Mouse (Mus musculus) liver, adult 2 months (tissue): ENCODE measurements around the gene Frat1. TPM values are rescaled to one million over a fixed set of nuclear protein-coding genes. Genes with fewer than 3 reads are reported as not detected.

ENCODE experiments used
- DNase-seq: peaks from one replicate; pipeline ENCODE4 v3.0.0-alpha.2; 2011; ENCODE audit warnings: low read depth, low spot score; ENCODE audit errors: extremely low read depth
- H3K27ac ChIP-seq: fragments of 200-500 bp; replicated peaks from 2 replicates; pipeline ENCODE4 v1.5.1; 2012; ENCODE audit warnings: low read depth, mild to moderate bottlenecking, control low read depth, inconsistent platforms, low read length; ENCODE audit not compliant: insufficient read depth
- H3K27me3 ChIP-seq: fragments of 200-500 bp; 2 replicates; pipeline ENCODE4 v1.6.1; 2012; ENCODE audit warnings: mild to moderate bottlenecking, moderate library complexity, low read length, inconsistent platforms; ENCODE audit not compliant: control insufficient read depth, insufficient read depth
- H3K36me3 ChIP-seq: fragments of 200-500 bp; 2 replicates; pipeline ENCODE4 v1.6.1; 2012; ENCODE audit warnings: low read length, inconsistent platforms; ENCODE audit not compliant: control insufficient read depth, insufficient read depth
- H3K4me1 ChIP-seq: fragments of 200-500 bp; 2 replicates; pipeline ENCODE4 v1.6.1; 2011; ENCODE audit warnings: low read length; ENCODE audit not compliant: control insufficient read depth, insufficient read depth
- H3K4me3 ChIP-seq: fragments of 200-500 bp; 2 replicates; pipeline ENCODE4 v1.5.1; 2011; ENCODE audit warnings: low read depth, mild to moderate bottlenecking, control low read depth, low read length, moderate library complexity; ENCODE audit not compliant: insufficient read depth
- H3K79me2 ChIP-seq: fragments of 200-500 bp; 2 replicates; pipeline ENCODE4 v1.6.1; 2012; ENCODE audit warnings: inconsistent platforms, mild to moderate bottlenecking, low read length, moderate library complexity; ENCODE audit not compliant: control insufficient read depth, insufficient read depth
- H3K9ac ChIP-seq: fragments of 200-500 bp; 2 replicates; pipeline ENCODE4 v1.6.1; 2012; ENCODE audit warnings: low read depth, mild to moderate bottlenecking, control low read depth, inconsistent platforms, low read length
- CTCF ChIP-seq: fragments of 200-500 bp; IDR thresholded peaks from 2 replicates; pipeline ENCODE4 v1.5.1; 2011; ENCODE audit warnings: low read depth, low read length, control low read depth
- POLR2A ChIP-seq: fragments of 200-500 bp; IDR thresholded peaks from 2 replicates; pipeline ENCODE4 v1.6.1; 2011; ENCODE audit warnings: low read length, control low read depth; ENCODE audit not compliant: insufficient read depth; ENCODE audit errors: extremely low read depth
- WGBS: fragments of 180-500 bp; shearing (Covaris S2); methylation state at CpG from one replicate; pipeline ENCODE4 v1.1.7; 2018; 5-methylcytosine and 5-hydroxymethylcytosine counted together
- polyA plus RNA-seq: library from polyadenylated mRNA; depleted of rRNA; stranded (reverse); fragments of >200 nt; gene quantifications from 2 replicates; pipeline ENCODE4 v1.2.3, GENCODE M21; 2012
- total RNA-seq: library from RNA; depleted of rRNA; stranded (reverse); fragments of >200 nt; gene quantifications from 2 replicates; pipeline ENCODE4 v1.2.3, GENCODE M21; 2014

Frat1 gene
- total and polyA plus RNA-seq, 2 experiments = 1.9 to 5.6 TPM

- no peak for DNase-seq
- no peaks in the 10 kb centered on the region for H3K79me2 ChIP-seq
- H3K4me3 ChIP-seq = no peak overlapping the region
- no peaks in the 10 kb centered on the region for H3K36me3 ChIP-seq
- H3K27me3 ChIP-seq = no peaks in the 10 kb centered on the region
- TF ChIP-seq POLR2A (no peak), CTCF (no peak)
- no peak overlapping the region for H3K27ac ChIP-seq
- 0 out of 2 replicates have a peak, but pooled peaks cover 2% of the 10 kb centered on the region for H3K4me1 ChIP-seq
- no peak overlapping the region for H3K9ac ChIP-seq
- 95% methylated on average over 5 of the region's 5 CpGs for WGBS
Measured at GRCm38 (mm10) chr19:41810074-41810473, 19.7 kb upstream of the Frat1 start.

DNA sequence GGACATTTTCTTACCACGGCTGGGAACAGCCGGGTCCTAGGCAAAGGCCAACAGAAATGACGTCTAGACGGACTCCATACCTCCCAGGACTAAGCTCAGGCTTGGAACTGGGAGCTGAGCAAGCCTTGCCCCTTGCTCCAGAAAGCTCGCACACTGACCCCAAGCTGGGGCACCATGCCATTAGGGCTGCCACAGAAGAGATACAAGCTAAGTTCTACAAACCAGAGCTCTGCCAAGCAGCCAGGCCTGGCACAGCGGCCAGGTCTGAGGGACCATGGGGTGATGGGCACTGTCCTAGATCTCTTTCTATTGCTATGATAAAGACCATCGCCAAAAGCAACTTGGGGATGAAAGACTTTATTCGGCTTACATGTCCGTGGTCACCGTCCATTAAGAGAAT lies 17.2 kb upstream of the Frat1 start:
- H3K4me3 ChIP-seq = no peak overlapping the region
- H3K27me3 ChIP-seq = no peaks in the 10 kb centered on the region
- H3K4me1 ChIP-seq = peaks cover 3% of the 10 kb centered on the region; the same call in 1 of the 2 replicates
- H3K9ac ChIP-seq = no peak overlapping the region
- H3K27ac ChIP-seq = no peak overlapping the region
- peak; percentile 84 for DNase-seq
- TF ChIP-seq POLR2A (no peak), CTCF (no peak)
- no peaks in the 10 kb centered on the region for H3K79me2 ChIP-seq
- 56% methylated on average over 10 of the region's 10 CpGs for WGBS
- H3K36me3 ChIP-seq = no peaks in the 10 kb centered on the region

DNA sequence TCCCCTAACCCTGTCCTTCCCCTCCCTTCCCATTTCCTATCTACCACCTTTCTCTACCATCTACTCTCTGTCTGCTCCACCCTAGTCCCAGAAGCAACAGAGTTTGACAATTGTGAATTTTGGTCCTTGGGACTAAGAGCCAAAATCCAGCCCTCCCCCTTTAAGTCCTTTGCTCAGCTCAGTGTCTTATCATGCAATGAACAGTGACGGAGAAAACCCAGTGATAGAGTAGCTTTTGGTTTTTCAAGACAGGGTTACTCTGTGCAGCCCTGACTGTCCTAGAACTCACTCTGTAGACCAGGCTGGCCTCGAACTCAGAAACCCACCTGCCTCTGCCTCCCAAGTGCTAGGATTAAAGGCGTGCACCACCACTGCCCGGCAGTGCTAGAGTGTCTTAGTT lies 16.4 kb upstream of the Frat1 start:
- no peak overlapping the region for H3K4me3 ChIP-seq
- no peaks in the 10 kb centered on the region for H3K27me3 ChIP-seq
- DNase-seq = no peak
- H3K79me2 ChIP-seq = no peaks in the 10 kb centered on the region
- H3K36me3 ChIP-seq = no peaks in the 10 kb centered on the region
- H3K9ac ChIP-seq = no peak overlapping the region
- no peak overlapping the region for H3K27ac ChIP-seq
- TF ChIP-seq POLR2A (no peak), CTCF (no peak)
- peaks cover 8% of the 10 kb centered on the region; the same call in 1 of the 2 replicates for H3K4me1 ChIP-seq
- 95% methylated on average over 4 of the region's 4 CpGs for WGBS

GRCm38 (mm10) chr19:41816410-41816809 lies 13.4 kb upstream of the Frat1 start:
- H3K79me2 ChIP-seq = no peaks in the 10 kb centered on the region
- peaks cover 8% of the 10 kb centered on the region; the same call in 1 of the 2 replicates for H3K4me1 ChIP-seq
- H3K27ac ChIP-seq = no peak overlapping the region
- no peaks in the 10 kb centered on the region for H3K27me3 ChIP-seq
- H3K4me3 ChIP-seq = no peak overlapping the region
- peak; percentile 45 for DNase-seq
- H3K36me3 ChIP-seq = no peaks in the 10 kb centered on the region
- 42% methylated on average over 5 of the region's 5 CpGs for WGBS
- TF ChIP-seq POLR2A = no peak
- TF ChIP-seq CTCF = no peak
- no peak overlapping the region for H3K9ac ChIP-seq

- TF ChIP-seq POLR2A = no peak
- no peak for TF ChIP-seq CTCF
- H3K27ac ChIP-seq = no peak overlapping the region
- no peaks in the 10 kb centered on the region for H3K79me2 ChIP-seq
- H3K9ac ChIP-seq = no peak overlapping the region
- H3K4me3 ChIP-seq = no peak overlapping the region
- H3K36me3 ChIP-seq = no peaks in the 10 kb centered on the region
- DNase-seq = no peak
- 75% methylated on average over 5 of the region's 5 CpGs for WGBS
- no peaks in the 10 kb centered on the region for H3K27me3 ChIP-seq
- H3K4me1 ChIP-seq = peaks cover 8% of the 10 kb centered on the region; the same call in 1 of the 2 replicates
Measured at GRCm38 (mm10) chr19:41816915-41817314, 12.9 kb upstream of the Frat1 start.

GRCm38 (mm10) chr19:41817325-41817724 lies 12.4 kb upstream of the Frat1 start:
- no peak overlapping the region for H3K4me3 ChIP-seq
- no peaks in the 10 kb centered on the region for H3K79me2 ChIP-seq
- H3K36me3 ChIP-seq = no peaks in the 10 kb centered on the region
- H3K27ac ChIP-seq = no peak overlapping the region
- no peaks in the 10 kb centered on the region for H3K27me3 ChIP-seq
- DNase-seq = peak; percentile 37
- H3K4me1 ChIP-seq = peaks cover 8% of the 10 kb centered on the region; the same call in 1 of the 2 replicates
- no peak for TF ChIP-seq POLR2A
- no peak for TF ChIP-seq CTCF
- WGBS = 63% methylated on average over 10 of the region's 10 CpGs
- H3K9ac ChIP-seq = no peak overlapping the region
